Mouse (Mus musculus) lung, embryonic 14.5 days (tissue): ENCODE measurements around the gene D430042O09Rik. TPM values are rescaled to one million over a fixed set of nuclear protein-coding genes. Genes with fewer than 3 reads are reported as not detected.

ENCODE experiments used
- ATAC-seq: fragments of 200-750 bp; cut with Nextera tagmentation; 2 replicates; pipeline ENCODE4 v1.8.0; 2017; ENCODE audit warnings: mild to moderate bottlenecking, moderate TSS enrichment, moderate library complexity; ENCODE audit not compliant: insufficient read depth
- DNase-seq: peaks from one replicate; pipeline ENCODE4 v3.0.0-alpha.2; 2015
- H3K27ac ChIP-seq: fragments of 300-500 bp; sonication (generic); 2 replicates; pipeline ENCODE4 v1.5.1; 2014; ENCODE audit warnings: low read depth, mild to moderate bottlenecking, moderate library complexity
- H3K27me3 ChIP-seq: fragments of 300-500 bp; sonication (generic); 2 replicates; pipeline ENCODE4 v1.6.1; 2014; ENCODE audit warnings: low read length, control low read depth; ENCODE audit not compliant: insufficient read depth
- H3K36me3 ChIP-seq: fragments of 300-500 bp; sonication (generic); 2 replicates; pipeline ENCODE4 v1.6.1; 2014; ENCODE audit warnings: control low read depth; ENCODE audit not compliant: insufficient read depth
- H3K4me1 ChIP-seq: fragments of 300-500 bp; sonication (generic); 2 replicates; pipeline ENCODE4 v1.6.1; 2014; ENCODE audit warnings: antibody characterized with exemption, control low read depth; ENCODE audit not compliant: insufficient read depth
- H3K4me2 ChIP-seq: fragments of 300-500 bp; sonication (generic); 2 replicates; pipeline ENCODE4 v1.6.1; 2014; ENCODE audit warnings: mild to moderate bottlenecking
- H3K4me3 ChIP-seq: fragments of 300-500 bp; sonication (generic); 2 replicates; pipeline ENCODE4 v1.5.1; 2014; ENCODE audit warnings: low read depth, low read length
- H3K9ac ChIP-seq: fragments of 300-500 bp; sonication (generic); 2 replicates; pipeline ENCODE4 v1.6.1; 2014
- H3K9me3 ChIP-seq: fragments of 300-500 bp; sonication (generic); 2 replicates; pipeline ENCODE4 v1.6.1; 2016; ENCODE audit warnings: low read depth, low read length, control low read depth
- CTCF ChIP-seq: IDR thresholded peaks from 2 replicates; pipeline ENCODE4 v1.5.1; 2016; ENCODE audit warnings: antibody characterized with exemption, low read depth
- WGBS: fragments of 180-500 bp; shearing (Covaris S2); extraction: QIAGEN DNeasy Blood & Tissue Kit; methylation state at CpG from one replicate; pipeline ENCODE4 v1.1.7; 2014; 5-methylcytosine and 5-hydroxymethylcytosine counted together
- polyA plus RNA-seq: library from polyadenylated mRNA; unstranded; fragments of >200 nt; fragmentation: Nextera tagmentation; extraction: Ambion mirVana; gene quantifications from 2 replicates; pipeline ENCODE4 v1.2.1, GENCODE M21; 2014

D430042O09Rik gene
- polyA plus RNA-seq, 1 experiment from 2014 or later = 10.9 TPM

DNA sequence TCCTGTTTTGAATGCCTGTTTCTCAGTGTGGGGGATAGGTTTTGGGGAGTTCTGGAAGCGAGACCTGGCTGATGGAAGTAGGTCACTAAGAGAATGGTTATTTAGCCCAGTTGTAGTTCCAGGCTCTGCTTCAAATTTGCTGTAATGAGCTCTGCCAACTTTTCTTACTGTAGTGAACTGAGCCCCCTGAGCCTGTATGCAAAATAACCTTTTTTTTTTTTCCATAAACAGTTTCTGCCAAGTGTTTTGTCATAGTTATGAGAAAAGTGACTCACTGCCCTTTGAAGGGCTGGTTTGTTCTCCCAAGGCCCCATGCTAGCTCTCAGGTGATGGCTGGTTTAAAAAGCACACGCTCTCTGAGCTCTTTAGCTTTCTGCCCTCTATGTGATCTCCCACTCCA lies 125.8 kb downstream of the D430042O09Rik start:
- WGBS = 87% methylated on average over 2 of the region's 2 CpGs
- no peak for TF ChIP-seq CTCF
- no peak overlapping the region for H3K27ac ChIP-seq
- H3K27me3 ChIP-seq = no peaks in the 10 kb centered on the region
- H3K9me3 ChIP-seq = no peaks in the 10 kb centered on the region
- H3K36me3 ChIP-seq = 0 out of 2 replicates have a peak, but pooled peaks cover 2% of the 10 kb centered on the region
- no peak overlapping the region for H3K4me3 ChIP-seq
- DNase-seq (no peak), ATAC-seq (no peak)
- H3K4me2 ChIP-seq = no peak overlapping the region
- H3K9ac ChIP-seq = no peak overlapping the region
- H3K4me1 ChIP-seq = peaks cover 8% of the 10 kb centered on the region; the same call in 1 of the 2 replicates

- DNase-seq = peak; percentile 15
These were observed 130.5 kb downstream of the D430042O09Rik start for GRCm38 (mm10) chr7:125838078-125838742.

GRCm38 (mm10) chr7:125845611-125846010 lies 137.9 kb downstream of the D430042O09Rik start:
- Histone ChIP-seq H3K36me3 (peaks cover 13% of the 10 kb centered on the region; the same call in 1 of the 2 replicates), H3K4me2 (no peak overlapping the region), H3K4me3 (no peak overlapping the region), H3K4me1 (no peaks in the 10 kb centered on the region), H3K27ac (no peak overlapping the region), H3K27me3 (no peaks in the 10 kb centered on the region), H3K9me3 (no peaks in the 10 kb centered on the region), H3K9ac (no peak overlapping the region)
- DNase-seq (no peak), ATAC-seq (no peak)
- no peak for TF ChIP-seq CTCF
- WGBS = 35% methylated on average over 1 of the region's 1 CpGs

More at GRCm38 (mm10) chr7:125838078-125838742, 130.5 kb downstream of the D430042O09Rik start:
- Histone ChIP-seq H3K9ac (no peak overlapping the region; the same call in 1 of the 2 replicates), H3K4me1 (no peaks in the 10 kb centered on the region), H3K4me2 (no peak overlapping the region), H3K27me3 (no peaks in the 10 kb centered on the region), H3K36me3 (peaks cover 6% of the 10 kb centered on the region; the same call in 1 of the 2 replicates), H3K27ac (no peak overlapping the region), H3K4me3 (no peak overlapping the region), H3K9me3 (no peaks in the 10 kb centered on the region)
- no peak for ATAC-seq
- 44% methylated on average over 5 of the region's 5 CpGs for WGBS
- TF ChIP-seq CTCF = no peak

- H3K9me3 ChIP-seq = no peaks in the 10 kb centered on the region
- no peak for ATAC-seq
- WGBS = 69% methylated on average over 8 of the region's 8 CpGs
These were observed 139.3 kb downstream of the D430042O09Rik start for GRCm38 (mm10) chr7:125846866-125847527.

DNA sequence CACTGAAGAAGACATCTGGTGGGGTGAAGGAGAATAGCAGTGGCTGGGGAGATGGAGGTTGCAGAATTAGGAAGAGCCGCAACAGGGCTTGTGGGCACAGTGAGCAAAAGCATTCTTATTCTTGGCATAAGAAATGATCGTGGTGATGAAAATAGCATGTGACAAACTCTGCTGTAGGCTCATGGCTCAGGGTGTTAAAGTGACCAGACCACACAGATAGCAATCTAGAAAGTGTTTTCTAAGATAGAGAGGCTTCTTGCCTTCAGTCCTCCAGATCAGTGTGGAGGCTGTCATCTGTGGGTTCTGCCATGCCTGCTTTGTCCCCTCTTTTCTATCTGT lies 139.8 kb downstream of the D430042O09Rik start:
- ATAC-seq = no peak
- Histone ChIP-seq H3K4me1 (no peaks in the 10 kb centered on the region), H3K9me3 (no peaks in the 10 kb centered on the region), H3K4me2 (no peak overlapping the region), H3K36me3 (peaks cover 17% of the 10 kb centered on the region; the same call in 1 of the 2 replicates), H3K27ac (no peak overlapping the region), H3K27me3 (no peaks in the 10 kb centered on the region), H3K4me3 (no peak overlapping the region), H3K9ac (no peak overlapping the region)
- DNase-seq = no peak
- WGBS = 93% methylated on average over 2 of the region's 2 CpGs
- no peak for TF ChIP-seq CTCF

More at GRCm38 (mm10) chr7:125846866-125847527, 139.3 kb downstream of the D430042O09Rik start:
- Histone ChIP-seq H3K27me3 (no peaks in the 10 kb centered on the region), H3K4me2 (no peak overlapping the region), H3K9ac (no peak overlapping the region), H3K4me1 (no peaks in the 10 kb centered on the region), H3K36me3 (peaks cover 18% of the 10 kb centered on the region; the same call in 1 of the 2 replicates), H3K4me3 (no peak overlapping the region), H3K27ac (no peak overlapping the region)
- DNase-seq = no peak
- TF ChIP-seq CTCF = no peak

- Histone ChIP-seq H3K27me3 (no peaks in the 10 kb centered on the region), H3K4me1 (no peaks in the 10 kb centered on the region), H3K36me3 (peaks cover 5% of the 10 kb centered on the region; the same call in 1 of the 2 replicates), H3K4me2 (no peak overlapping the region), H3K4me3 (no peak overlapping the region), H3K27ac (no peak overlapping the region), H3K9ac (no peak overlapping the region), H3K9me3 (no peaks in the 10 kb centered on the region)
- ATAC-seq (no peak), DNase-seq (no peak)
- no peak for TF ChIP-seq CTCF
- WGBS = 68% methylated on average over 3 of the region's 3 CpGs
These were observed 151.9 kb downstream of the D430042O09Rik start for GRCm38 (mm10) chr7:125859564-125859963.

GRCm38 (mm10) chr7:125860421-125860820 lies 152.7 kb downstream of the D430042O09Rik start:
- H3K9me3 ChIP-seq = no peaks in the 10 kb centered on the region
- no peaks in the 10 kb centered on the region for H3K4me1 ChIP-seq
- H3K9ac ChIP-seq = no peak overlapping the region
- H3K27ac ChIP-seq = no peak overlapping the region
- no peaks in the 10 kb centered on the region for H3K27me3 ChIP-seq
- DNase-seq (no peak), ATAC-seq (no peak)
- H3K36me3 ChIP-seq = peaks cover 5% of the 10 kb centered on the region; the same call in 1 of the 2 replicates
- no peak overlapping the region for H3K4me3 ChIP-seq
- TF ChIP-seq CTCF = no peak
- 82% methylated on average over 9 of the region's 9 CpGs for WGBS
- H3K4me2 ChIP-seq = no peak overlapping the region
